Mouse (Mus musculus): ENCODE results near the gene Fbxo28. TPM values are rescaled to one million over a fixed set of nuclear protein-coding genes. Genes with fewer than 3 reads are reported as not detected.
A peak's percentile ranks its signal among the peaks of the same experiment; 100 is the strongest.
"Not testable (repeated sequence)": the region's sequence is repeated elsewhere in the genome, so short reads cannot be mapped to it uniquely, and the experiment has no call there.

Gene Fbxo28
- polyA plus RNA-seq, 1 experiment from 2014 or later, result 24.2 TPM

- H3K4me1 ChIP-seq (replicated peaks), result no peaks in the 10 kb centered on the region
- H3K4me2 ChIP-seq, result no peak overlapping the region
- H3K27me3 ChIP-seq, result no peaks in the 10 kb centered on the region
- no peak for ATAC-seq (ENCODE audit: low FRiP score, low read depth)
- H3K9ac ChIP-seq, result no peak overlapping the region
- no peaks in the 10 kb centered on the region for H3K36me3 ChIP-seq
- H3K27ac ChIP-seq (replicated peaks), result no peak overlapping the region
- no peak overlapping the region for H3K4me3 ChIP-seq
- WGBS, result 90% methylated on average over 6 of the region's 6 CpGs
- H3K9me3 ChIP-seq, result no peaks in the 10 kb centered on the region
These were observed 39.1 kb downstream of the Fbxo28 start for GRCm38 (mm10) chr1:182302176-182302870.

GRCm38 (mm10) chr1:182297821-182298220 is 43.6 kb downstream of the Fbxo28 start:
- 96% methylated on average over 5 of the region's 5 CpGs for WGBS
- ATAC-seq (ENCODE audit: low FRiP score, low read depth), result no peak
- Histone ChIP-seq H3K9ac (no peak overlapping the region), H3K4me3 (no peak overlapping the region), H3K27me3 (no peaks in the 10 kb centered on the region), H3K4me2 (no peak overlapping the region), H3K27ac (replicated peaks) (no peak overlapping the region), H3K4me1 (replicated peaks) (no peaks in the 10 kb centered on the region), H3K9me3 (no peaks in the 10 kb centered on the region), H3K36me3 (no peaks in the 10 kb centered on the region)

DNA sequence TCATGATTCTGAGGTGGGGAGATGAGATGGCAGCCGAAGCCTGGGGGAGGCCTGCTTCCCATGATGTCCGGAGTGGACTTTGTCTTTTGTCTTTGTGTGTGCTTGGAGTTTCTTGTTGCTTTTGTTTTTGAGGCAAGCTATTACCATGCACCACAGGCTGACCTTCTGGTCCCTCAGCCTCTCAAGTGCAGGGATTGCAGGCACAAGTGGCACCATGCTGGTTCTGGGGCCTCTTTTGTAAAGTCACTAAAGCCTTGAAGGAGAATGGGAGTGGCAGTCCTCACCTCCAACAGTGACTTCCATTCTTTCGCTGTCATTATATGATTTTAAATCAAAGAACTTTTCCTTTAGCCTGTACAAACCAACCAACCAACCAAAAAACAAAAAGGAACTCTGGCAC is 44.2 kb downstream of the Fbxo28 start:
- no peak for ATAC-seq (ENCODE audit: low FRiP score, low read depth)
- no peak overlapping the region for H3K9ac ChIP-seq
- no peaks in the 10 kb centered on the region for H3K9me3 ChIP-seq
- H3K4me3 ChIP-seq, result no peak overlapping the region
- no peaks in the 10 kb centered on the region for H3K36me3 ChIP-seq
- no peak overlapping the region for H3K27ac ChIP-seq (replicated peaks)
- H3K4me1 ChIP-seq (replicated peaks), result no peaks in the 10 kb centered on the region
- 34% methylated on average over 3 of the region's 3 CpGs for WGBS
- no peak overlapping the region for H3K4me2 ChIP-seq
- no peaks in the 10 kb centered on the region for H3K27me3 ChIP-seq

DNA sequence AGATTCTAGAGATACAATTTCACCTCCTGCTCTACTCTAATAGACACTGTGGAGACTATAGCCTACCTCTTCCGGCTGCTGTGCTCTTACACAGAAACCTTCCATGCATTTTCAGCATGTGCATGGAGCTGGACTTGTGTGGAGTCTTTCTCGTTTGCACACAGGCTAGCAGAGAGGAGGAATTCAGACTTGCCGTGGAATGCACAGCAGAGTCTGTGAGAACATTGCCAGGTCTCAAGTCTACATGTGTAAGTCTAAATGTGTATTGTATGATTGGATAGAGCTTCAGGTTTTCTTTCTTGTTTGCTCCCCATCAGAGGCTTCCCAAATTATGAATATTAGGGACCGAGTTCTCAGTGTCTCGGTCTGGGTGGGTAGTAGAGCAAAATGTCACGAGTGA is 44.6 kb downstream of the Fbxo28 start:
- Histone ChIP-seq H3K4me2 (no peak overlapping the region), H3K9me3 (no peaks in the 10 kb centered on the region), H3K36me3 (no peaks in the 10 kb centered on the region), H3K4me1 (replicated peaks) (no peaks in the 10 kb centered on the region), H3K4me3 (no peak overlapping the region), H3K27me3 (no peaks in the 10 kb centered on the region), H3K9ac (no peak overlapping the region), H3K27ac (replicated peaks) (no peak overlapping the region)
- ATAC-seq (ENCODE audit: low FRiP score, low read depth), result no peak
- 66% methylated on average over 6 of the region's 6 CpGs for WGBS

- Histone ChIP-seq H3K27me3 (no peaks in the 10 kb centered on the region), H3K36me3 (no peaks in the 10 kb centered on the region), H3K4me1 (replicated peaks) (no peaks in the 10 kb centered on the region), H3K9me3 (no peaks in the 10 kb centered on the region), H3K9ac (no peak overlapping the region), H3K4me2 (no peak overlapping the region), H3K4me3 (no peak overlapping the region), H3K27ac (replicated peaks) (no peak overlapping the region)
- 94% methylated on average over 6 of the region's 6 CpGs for WGBS
- no peak for ATAC-seq (ENCODE audit: low FRiP score, low read depth)
These were observed 45.3 kb downstream of the Fbxo28 start for GRCm38 (mm10) chr1:182296141-182296540.

GRCm38 (mm10) chr1:182292291-182292690 is 49.1 kb downstream of the Fbxo28 start:
- no peak overlapping the region for H3K9ac ChIP-seq
- H3K27me3 ChIP-seq, result no peaks in the 10 kb centered on the region
- no peaks in the 10 kb centered on the region for H3K9me3 ChIP-seq
- H3K4me1 ChIP-seq (replicated peaks), result no peaks in the 10 kb centered on the region
- H3K27ac ChIP-seq (replicated peaks), result no peak overlapping the region
- no peaks in the 10 kb centered on the region for H3K36me3 ChIP-seq
- no peak for ATAC-seq (ENCODE audit: low FRiP score, low read depth)
- no peak overlapping the region for H3K4me3 ChIP-seq
- 79% methylated on average over 4 of the region's 4 CpGs for WGBS
- no peak overlapping the region for H3K4me2 ChIP-seq

GRCm38 (mm10) chr1:182290741-182291140 is 50.7 kb downstream of the Fbxo28 start:
- not testable (repeated sequence) for H3K36me3 ChIP-seq; H3K9ac ChIP-seq; H3K9me3 ChIP-seq; ATAC-seq (ENCODE audit: low FRiP score, low read depth); H3K27me3 ChIP-seq; H3K4me1 ChIP-seq (replicated peaks); H3K4me3 ChIP-seq; H3K4me2 ChIP-seq; H3K27ac ChIP-seq (replicated peaks)
- 94% methylated on average over 3 of the region's 3 CpGs for WGBS

DNA sequence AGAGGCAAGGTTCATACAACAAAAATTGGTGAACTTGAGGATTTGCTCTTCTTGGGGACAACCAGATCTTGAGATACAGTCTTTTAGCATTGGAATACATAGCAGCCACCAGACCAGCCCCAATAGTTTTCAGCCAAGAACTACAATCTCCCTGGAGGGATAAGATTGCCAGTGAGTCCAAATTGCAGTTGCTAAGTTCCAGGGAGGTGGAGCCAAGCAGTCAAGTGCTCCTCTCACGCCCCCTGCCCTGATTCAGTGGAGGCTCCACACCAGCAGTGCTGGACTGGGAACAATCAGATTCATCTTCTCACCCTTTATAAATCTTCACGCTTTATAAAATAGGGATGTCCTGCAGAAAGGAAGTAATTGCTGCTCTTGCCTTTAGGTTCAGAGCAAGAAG is 51.6 kb downstream of the Fbxo28 start:
- no peaks in the 10 kb centered on the region for H3K27me3 ChIP-seq
- no peak for ATAC-seq (ENCODE audit: low FRiP score, low read depth)
- H3K9ac ChIP-seq, result no peak overlapping the region
- H3K4me3 ChIP-seq, result no peak overlapping the region
- no peak overlapping the region for H3K27ac ChIP-seq (replicated peaks)
- no peaks in the 10 kb centered on the region for H3K9me3 ChIP-seq
- WGBS, result 45% methylated on average over 2 of the region's 2 CpGs
- no peak overlapping the region for H3K4me2 ChIP-seq
- H3K36me3 ChIP-seq, result no peaks in the 10 kb centered on the region
- no peaks in the 10 kb centered on the region for H3K4me1 ChIP-seq (replicated peaks)

- no peaks in the 10 kb centered on the region for H3K36me3 ChIP-seq
- H3K4me3 ChIP-seq, result no peak overlapping the region
- H3K9ac ChIP-seq, result no peak overlapping the region
- ATAC-seq (ENCODE audit: low FRiP score, low read depth), result no peak
- 0 out of 2 replicates have a peak, but pooled peaks cover 4% of the 10 kb centered on the region for H3K27me3 ChIP-seq
- H3K27ac ChIP-seq (replicated peaks), result no peak overlapping the region
- no peaks in the 10 kb centered on the region for H3K4me1 ChIP-seq (replicated peaks)
- H3K9me3 ChIP-seq, result no peaks in the 10 kb centered on the region
- no peak overlapping the region for H3K4me2 ChIP-seq
- 73% methylated on average over 2 of the region's 2 CpGs for WGBS
These were observed 52.8 kb downstream of the Fbxo28 start for GRCm38 (mm10) chr1:182288601-182289000.

DNA sequence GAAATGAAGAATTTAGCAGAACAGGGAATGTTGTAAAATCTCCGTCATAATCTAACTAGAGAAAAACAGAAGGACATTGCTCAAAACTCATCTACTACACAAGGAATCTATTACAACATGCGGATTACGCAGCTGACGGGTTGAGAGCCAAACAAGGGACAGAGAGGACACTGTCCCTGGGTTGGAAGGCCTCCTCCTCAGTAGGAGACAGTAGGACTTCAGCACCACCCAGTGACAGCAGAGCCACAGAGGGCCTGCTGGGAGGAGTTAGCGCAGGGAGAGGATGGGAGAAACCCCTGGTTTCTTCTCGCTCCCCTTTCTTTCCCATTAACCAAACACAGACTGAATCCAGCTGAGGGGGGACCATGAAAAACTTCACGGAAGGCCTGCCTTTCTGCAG is 53.6 kb downstream of the Fbxo28 start:
- H3K4me2 ChIP-seq, result no peak overlapping the region
- peaks cover 6% of the 10 kb centered on the region for H3K4me1 ChIP-seq (replicated peaks)
- ATAC-seq (ENCODE audit: low FRiP score, low read depth), result no peak
- no peak overlapping the region for H3K27ac ChIP-seq (replicated peaks)
- 0 out of 2 replicates have a peak, but pooled peaks cover 4% of the 10 kb centered on the region for H3K27me3 ChIP-seq
- H3K36me3 ChIP-seq, result no peaks in the 10 kb centered on the region
- no peaks in the 10 kb centered on the region for H3K9me3 ChIP-seq
- H3K4me3 ChIP-seq, result no peak overlapping the region
- no peak overlapping the region for H3K9ac ChIP-seq
- WGBS, result 76% methylated on average over 7 of the region's 7 CpGs

DNA sequence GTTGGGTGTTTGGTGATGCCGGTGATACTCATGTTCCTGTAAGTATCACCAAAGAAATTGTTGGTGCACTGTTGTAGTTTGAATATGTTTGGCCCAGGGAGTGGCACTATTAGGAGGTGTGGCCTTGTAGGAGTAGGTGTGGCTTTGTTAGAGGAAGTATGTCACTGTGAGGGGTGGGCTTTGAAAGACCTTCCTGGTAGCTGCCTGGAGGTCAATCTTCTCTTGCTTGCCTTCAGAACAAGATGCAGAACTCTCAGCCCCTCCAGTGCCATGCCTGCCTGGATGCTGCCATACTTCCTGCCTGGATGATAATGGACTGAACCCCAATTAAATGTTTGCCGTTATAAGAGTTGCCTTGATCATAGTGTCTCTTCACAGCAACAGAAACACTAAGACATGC is 56.6 kb downstream of the Fbxo28 start:
- Histone ChIP-seq H3K27ac (replicated peaks) (no peak overlapping the region), H3K9me3 (no peaks in the 10 kb centered on the region), H3K9ac (no peak overlapping the region), H3K27me3 (0 out of 2 replicates have a peak, but pooled peaks cover 4% of the 10 kb centered on the region), H3K36me3 (no peaks in the 10 kb centered on the region), H3K4me1 (replicated peaks) (peaks cover 29% of the 10 kb centered on the region), H3K4me3 (no peak overlapping the region), H3K4me2 (no peak overlapping the region)
- ATAC-seq (ENCODE audit: low FRiP score, low read depth), result no peak
- WGBS, result 94% methylated on average over 2 of the region's 2 CpGs

DNA sequence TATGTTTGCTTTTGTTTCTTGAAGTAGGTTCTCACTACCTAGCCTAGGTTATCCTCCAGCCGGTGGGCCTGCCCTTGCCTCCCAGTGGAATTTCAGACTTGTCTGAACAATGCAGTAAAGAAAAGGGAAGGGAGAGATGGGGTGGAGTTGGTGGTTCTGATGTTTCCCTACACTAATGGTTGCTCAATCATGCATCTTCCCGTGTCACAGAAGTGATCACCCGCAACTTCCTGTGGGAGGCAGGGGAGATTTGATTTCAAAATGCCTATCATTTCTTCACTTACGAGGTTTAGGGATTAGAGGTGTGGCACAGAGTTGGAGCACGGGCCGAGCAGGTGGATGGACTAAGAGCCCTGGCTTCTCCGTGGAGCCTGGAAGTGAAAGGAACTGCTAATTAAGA is 58.2 kb downstream of the Fbxo28 start:
- no peak overlapping the region for H3K27ac ChIP-seq (replicated peaks)
- no peak overlapping the region for H3K9ac ChIP-seq
- ATAC-seq (ENCODE audit: low FRiP score, low read depth), result no peak
- peak overlapping the region; percentile 79 for H3K4me2 ChIP-seq
- H3K27me3 ChIP-seq, result 0 out of 2 replicates have a peak, but pooled peaks cover 4% of the 10 kb centered on the region
- no peaks in the 10 kb centered on the region for H3K9me3 ChIP-seq
- peak overlapping the region; percentile 71 for H3K4me3 ChIP-seq
- H3K4me1 ChIP-seq (replicated peaks), result peaks cover 29% of the 10 kb centered on the region
- peaks cover 8% of the 10 kb centered on the region; the same call in 1 of the 2 replicates for H3K36me3 ChIP-seq
- WGBS, result 56% methylated on average over 7 of the region's 7 CpGs

All from hindbrain, embryonic 15.5 days (tissue).